Mouse (Mus musculus): ENCODE measurements at regions not wholly inside any gene's neighbourhood (a gene's known extent, or its start where the extent isn't known, plus 50 kb on each side); places are given as distances from the start of the nearest gene placed in this dataset.

GRCm38 (mm10) chr6:50052416-50052815 is 57.6 kb upstream of the Mpp6 start:
- TF ChIP-seq EP300 (IDR thresholded peaks at IDR 0.05; ENCODE audit: insufficient read depth, low read depth, low read length): no peak
- TF ChIP-seq CTCF (IDR thresholded peaks at IDR 0.05; ENCODE audit: low read depth, low read length): no peak
- TF ChIP-seq POLR2A (IDR thresholded peaks at IDR 0.05; ENCODE audit: insufficient read depth, low read length): no peak
- no peak overlapping the region for H3K9ac ChIP-seq (ENCODE audit: low read depth, poor library complexity, severe bottlenecking)
- H3K4me3 ChIP-seq (ENCODE audit: low read depth, low read length): no peak overlapping the region
- H3K9me3 ChIP-seq (replicated peaks; ENCODE audit: control insufficient read depth, insufficient read depth, low read length, poor library complexity, severe bottlenecking): no peaks in the 10 kb centered on the region
- H3K27me3 ChIP-seq (ENCODE audit: control insufficient read depth, insufficient read depth, low read length, poor library complexity, severe bottlenecking): no peaks in the 10 kb centered on the region
- no peak overlapping the region for H3K27ac ChIP-seq (ENCODE audit: insufficient read depth, low read length)
- H3K4me1 ChIP-seq (ENCODE audit: control insufficient read depth, insufficient read depth, low read length): no peaks in the 10 kb centered on the region
- no peaks in the 10 kb centered on the region for H3K36me3 ChIP-seq (ENCODE audit: control insufficient read depth, insufficient read depth, low read length, poor library complexity, severe bottlenecking)

GRCm38 (mm10) chr6:50053086-50053485 is 57.0 kb upstream of the Mpp6 start:
- no peak overlapping the region for H3K27ac ChIP-seq (ENCODE audit: insufficient read depth, low read length)
- H3K36me3 ChIP-seq (ENCODE audit: control insufficient read depth, insufficient read depth, low read length, poor library complexity, severe bottlenecking): no peaks in the 10 kb centered on the region
- no peak for TF ChIP-seq EP300 (IDR thresholded peaks at IDR 0.05; ENCODE audit: insufficient read depth, low read depth, low read length)
- TF ChIP-seq CTCF (IDR thresholded peaks at IDR 0.05; ENCODE audit: low read depth, low read length): no peak
- TF ChIP-seq POLR2A (IDR thresholded peaks at IDR 0.05; ENCODE audit: insufficient read depth, low read length): no peak
- H3K9me3 ChIP-seq (replicated peaks; ENCODE audit: control insufficient read depth, insufficient read depth, low read length, poor library complexity, severe bottlenecking): no peaks in the 10 kb centered on the region
- H3K9ac ChIP-seq (ENCODE audit: low read depth, poor library complexity, severe bottlenecking): no peak overlapping the region
- H3K27me3 ChIP-seq (ENCODE audit: control insufficient read depth, insufficient read depth, low read length, poor library complexity, severe bottlenecking): no peaks in the 10 kb centered on the region
- no peaks in the 10 kb centered on the region for H3K4me1 ChIP-seq (ENCODE audit: control insufficient read depth, insufficient read depth, low read length)
- H3K4me3 ChIP-seq (ENCODE audit: low read depth, low read length): no peak overlapping the region

DNA sequence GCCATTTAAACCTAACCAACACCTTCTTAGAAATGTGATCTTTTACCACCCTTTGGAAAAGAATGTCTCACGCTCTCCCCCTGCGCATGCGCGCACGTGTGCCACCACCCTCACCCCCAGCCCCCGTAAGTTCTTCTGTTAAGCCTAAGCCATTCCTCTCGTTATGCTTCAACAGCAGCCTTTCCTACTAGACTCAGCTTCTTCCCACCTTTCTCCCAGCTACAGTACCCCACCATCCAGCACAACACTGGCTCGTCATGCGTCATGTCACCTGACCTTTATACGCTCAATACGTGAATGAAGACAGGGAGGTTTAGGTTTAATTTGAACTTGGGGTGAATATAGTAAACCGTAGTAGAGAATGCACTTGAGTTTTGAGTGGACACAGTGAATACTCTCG is 55.8 kb upstream of the Mpp6 start:
- Histone ChIP-seq H3K4me3 (ENCODE audit: low read depth, low read length) (no peak overlapping the region), H3K36me3 (ENCODE audit: control insufficient read depth, insufficient read depth, low read length, poor library complexity, severe bottlenecking) (no peaks in the 10 kb centered on the region), H3K27me3 (ENCODE audit: control insufficient read depth, insufficient read depth, low read length, poor library complexity, severe bottlenecking) (no peaks in the 10 kb centered on the region), H3K9me3 (replicated peaks; ENCODE audit: control insufficient read depth, insufficient read depth, low read length, poor library complexity, severe bottlenecking) (no peaks in the 10 kb centered on the region), H3K27ac (ENCODE audit: insufficient read depth, low read length) (no peak overlapping the region), H3K9ac (ENCODE audit: low read depth, poor library complexity, severe bottlenecking) (no peak overlapping the region), H3K4me1 (ENCODE audit: control insufficient read depth, insufficient read depth, low read length) (no peaks in the 10 kb centered on the region)
- no peak for TF ChIP-seq EP300 (IDR thresholded peaks at IDR 0.05; ENCODE audit: insufficient read depth, low read depth, low read length)

GRCm38 (mm10) chr6:50058596-50058995 is 51.4 kb upstream of the Mpp6 start:
- no peak overlapping the region for H3K27ac ChIP-seq (ENCODE audit: insufficient read depth, low read length)
- H3K9me3 ChIP-seq (replicated peaks; ENCODE audit: control insufficient read depth, insufficient read depth, low read length, poor library complexity, severe bottlenecking): no peaks in the 10 kb centered on the region
- no peak overlapping the region for H3K9ac ChIP-seq (ENCODE audit: low read depth, poor library complexity, severe bottlenecking)
- TF ChIP-seq EP300 (IDR thresholded peaks at IDR 0.05; ENCODE audit: insufficient read depth, low read depth, low read length): no peak
- TF ChIP-seq CTCF (IDR thresholded peaks at IDR 0.05; ENCODE audit: low read depth, low read length): no peak
- no peak for TF ChIP-seq POLR2A (IDR thresholded peaks at IDR 0.05; ENCODE audit: insufficient read depth, low read length)
- no peak overlapping the region for H3K4me3 ChIP-seq (ENCODE audit: low read depth, low read length)
- H3K27me3 ChIP-seq (ENCODE audit: control insufficient read depth, insufficient read depth, low read length, poor library complexity, severe bottlenecking): no peaks in the 10 kb centered on the region
- H3K36me3 ChIP-seq (ENCODE audit: control insufficient read depth, insufficient read depth, low read length, poor library complexity, severe bottlenecking): no peaks in the 10 kb centered on the region
- no peaks in the 10 kb centered on the region for H3K4me1 ChIP-seq (ENCODE audit: control insufficient read depth, insufficient read depth, low read length)

- H3K4me3 ChIP-seq (ENCODE audit: low read depth, low read length): no peak overlapping the region
- no peaks in the 10 kb centered on the region for H3K9me3 ChIP-seq (replicated peaks; ENCODE audit: control insufficient read depth, insufficient read depth, low read length, poor library complexity, severe bottlenecking)
- H3K27ac ChIP-seq (ENCODE audit: insufficient read depth, low read length): no peak overlapping the region
- no peaks in the 10 kb centered on the region for H3K36me3 ChIP-seq (ENCODE audit: control insufficient read depth, insufficient read depth, low read length, poor library complexity, severe bottlenecking)
- TF ChIP-seq CTCF (IDR thresholded peaks at IDR 0.05; ENCODE audit: low read depth, low read length) (no peak), EP300 (IDR thresholded peaks at IDR 0.05; ENCODE audit: insufficient read depth, low read depth, low read length) (no peak), POLR2A (IDR thresholded peaks at IDR 0.05; ENCODE audit: insufficient read depth, low read length) (no peak)
- no peaks in the 10 kb centered on the region for H3K4me1 ChIP-seq (ENCODE audit: control insufficient read depth, insufficient read depth, low read length)
- H3K9ac ChIP-seq (ENCODE audit: low read depth, poor library complexity, severe bottlenecking): no peak overlapping the region
- no peaks in the 10 kb centered on the region for H3K27me3 ChIP-seq (ENCODE audit: control insufficient read depth, insufficient read depth, low read length, poor library complexity, severe bottlenecking)
These were observed 50.1 kb upstream of the Mpp6 start for GRCm38 (mm10) chr6:50059917-50060316.

All from ES-Bruce4 (cell line).